Mouse (Mus musculus): ENCODE data around the gene Rbpjl. TPM values are rescaled to one million over a fixed set of nuclear protein-coding genes. Genes with fewer than 3 reads are reported as not detected.

Gene Rbpjl
- total RNA-seq, 1 experiment from 2014 or later: not detected

GRCm38 (mm10) chr2:164393126-164393525, 9.8 kb upstream of the Rbpjl start:
- DNase-seq: no peak

- DNase-seq: no peak
These were observed 6.9 kb upstream of the Rbpjl start for GRCm38 (mm10) chr2:164396076-164396475.

- no peak for DNase-seq
These were observed 6.0 kb upstream of the Rbpjl start for GRCm38 (mm10) chr2:164396911-164397310.

GRCm38 (mm10) chr2:164403396-164404081, 598 bp downstream of the Rbpjl start:
- DNase-seq: no peak

- peak; percentile 58 for DNase-seq
These were observed 1.4 kb downstream of the Rbpjl start for GRCm38 (mm10) chr2:164404082-164404990.

- no peak for DNase-seq
These were observed 2.1 kb downstream of the Rbpjl start, which contains the start of gene Matn4 for GRCm38 (mm10) chr2:164405060-164405459. TSS of gene Matn4 (minus strand) at chr2:164405160.

GRCm38 (mm10) chr2:164405519-164405918, 2.6 kb downstream of the Rbpjl start:
- DNase-seq: no peak

- DNase-seq: peak; percentile 83
These were observed 4.8 kb downstream of the Rbpjl start for GRCm38 (mm10) chr2:164407708-164408107.

GRCm38 (mm10) chr2:164414167-164414566, 11.2 kb downstream of the Rbpjl start:
- no peak for DNase-seq

- no peak for DNase-seq
These were observed 11.6 kb downstream of the Rbpjl start for GRCm38 (mm10) chr2:164414581-164414980.

- DNase-seq: peak; percentile 58
These were observed 14.3 kb downstream of the Rbpjl start for GRCm38 (mm10) chr2:164417198-164417597.

- peak; percentile 24 for DNase-seq
These were observed 15.5 kb downstream of the Rbpjl start for GRCm38 (mm10) chr2:164418308-164418875.

- no peak for DNase-seq
These were observed 16.5 kb downstream of the Rbpjl start for GRCm38 (mm10) chr2:164419489-164419888.

- no peak for DNase-seq
These were observed 18.4 kb downstream of the Rbpjl start for GRCm38 (mm10) chr2:164421306-164421705.

- DNase-seq: no peak
These were observed 19.0 kb downstream of the Rbpjl start for GRCm38 (mm10) chr2:164421979-164422378.

GRCm38 (mm10) chr2:164422675-164423393, 19.9 kb downstream of the Rbpjl start:
- DNase-seq: peak; percentile 64

GRCm38 (mm10) chr2:164423464-164423863, 20.5 kb downstream of the Rbpjl start:
- peak; percentile 53 for DNase-seq

- peak; percentile 55 for DNase-seq
These were observed 21.5 kb downstream of the Rbpjl start for GRCm38 (mm10) chr2:164424406-164424805.

GRCm38 (mm10) chr2:164425401-164425800, 22.5 kb downstream of the Rbpjl start:
- DNase-seq: no peak

- DNase-seq: peak; percentile 35
These were observed 23.2 kb downstream of the Rbpjl start for GRCm38 (mm10) chr2:164426121-164426520.

- no peak for DNase-seq
These were observed 24.0 kb downstream of the Rbpjl start for GRCm38 (mm10) chr2:164426952-164427351.

GRCm38 (mm10) chr2:164428451-164428850, 25.5 kb downstream of the Rbpjl start:
- DNase-seq: no peak
